Mouse (Mus musculus): ENCODE data around the gene Enox1. TPM values are rescaled to one million over a fixed set of nuclear protein-coding genes. Genes with fewer than 3 reads are reported as not detected.

Enox1 gene
- total RNA-seq, 2 experiments from 2014 or later, result 0.75 to 0.89 TPM

DNA sequence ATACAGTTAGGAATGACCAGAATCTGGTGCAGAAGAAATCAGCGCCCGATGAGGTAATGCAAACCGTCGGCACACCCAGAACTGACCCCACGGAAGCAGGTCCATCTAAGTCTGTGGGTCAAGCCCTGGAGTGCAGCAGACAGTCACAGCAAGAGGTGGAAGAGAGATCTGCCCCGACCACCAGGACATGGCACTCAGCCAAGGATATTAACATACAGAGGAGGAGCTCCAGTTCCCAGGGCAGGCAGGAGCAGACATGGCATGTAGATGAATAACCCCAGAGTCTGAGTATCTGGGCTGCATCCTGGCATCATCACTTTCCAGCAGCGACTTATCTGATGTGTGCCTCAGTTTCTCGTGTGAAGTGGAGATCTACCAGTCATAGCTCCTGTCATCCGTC is 523.3 kb downstream of the Enox1 start:
- DNase-seq, result no peak

DNA sequence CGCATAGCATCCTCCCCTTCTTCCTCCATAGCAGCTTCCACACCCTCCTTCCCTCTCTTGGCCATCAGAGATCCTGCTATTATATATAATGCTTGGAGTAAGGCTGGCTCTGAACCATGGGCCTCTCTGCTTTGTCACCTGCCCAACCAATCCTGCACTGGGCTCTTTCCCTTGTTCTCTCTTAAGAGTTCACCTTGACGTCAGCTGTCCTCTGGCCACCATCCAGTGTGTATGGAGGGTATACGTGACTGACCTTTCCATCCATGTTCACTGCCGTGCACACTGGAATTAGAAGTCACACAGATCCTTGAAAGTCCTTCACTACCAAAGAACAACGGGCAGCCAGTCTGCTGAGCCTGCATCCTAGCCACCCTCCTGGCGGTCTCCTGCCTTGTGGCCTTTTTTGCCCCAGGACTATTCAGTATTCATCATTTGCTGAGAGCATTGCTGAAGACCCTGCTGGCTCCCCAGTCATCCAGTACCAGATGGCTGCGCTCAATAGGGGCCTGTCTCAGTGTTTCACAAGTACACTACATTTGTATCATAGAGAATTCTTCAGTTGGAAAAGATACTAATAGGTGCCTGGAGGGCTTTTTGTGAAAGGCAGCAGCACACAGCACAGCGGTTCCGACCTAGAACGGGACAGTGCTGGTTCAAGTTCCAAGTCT is 526.5 kb downstream of the Enox1 start:
- DNase-seq, result no peak

DNA sequence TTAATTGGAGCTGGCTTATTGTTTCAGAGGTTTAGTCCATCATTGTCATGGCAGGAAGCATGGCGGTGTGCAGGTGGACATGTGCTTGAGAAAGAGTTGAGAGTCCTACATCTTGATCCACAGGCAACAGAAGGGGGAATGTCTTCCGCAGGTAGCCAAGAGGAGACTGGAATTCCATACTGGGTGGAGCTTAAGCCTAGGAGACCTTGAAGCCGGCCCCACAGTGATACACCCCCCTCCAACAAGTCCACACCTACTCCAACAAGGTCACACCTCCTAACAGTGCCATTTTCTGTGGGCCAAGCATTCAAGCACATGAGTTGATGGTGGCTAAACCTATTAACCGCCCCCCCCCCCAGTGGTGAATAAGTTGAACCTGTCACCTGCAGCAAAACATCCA is 533.3 kb downstream of the Enox1 start:
- no peak for DNase-seq

DNA sequence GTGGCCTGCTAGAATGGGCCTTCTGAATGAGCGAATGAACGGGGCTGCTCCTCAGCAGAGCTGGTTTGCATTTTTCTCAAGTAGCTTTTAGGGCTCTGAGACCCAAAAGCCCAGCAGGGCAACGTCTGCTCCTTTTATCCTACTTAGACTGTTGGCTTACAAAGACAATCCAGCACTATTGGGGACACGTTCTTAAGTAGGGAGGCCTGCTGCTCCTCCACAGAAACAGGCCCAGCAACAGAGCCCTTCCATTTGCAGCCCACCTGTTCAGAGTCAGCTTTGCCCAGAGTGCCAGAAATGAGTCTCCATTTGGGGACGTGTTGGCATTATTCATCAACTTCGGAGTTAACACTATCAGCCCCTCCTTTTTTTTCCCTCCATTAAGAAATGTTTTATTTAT is 548.4 kb downstream of the Enox1 start:
- no peak for DNase-seq

DNA sequence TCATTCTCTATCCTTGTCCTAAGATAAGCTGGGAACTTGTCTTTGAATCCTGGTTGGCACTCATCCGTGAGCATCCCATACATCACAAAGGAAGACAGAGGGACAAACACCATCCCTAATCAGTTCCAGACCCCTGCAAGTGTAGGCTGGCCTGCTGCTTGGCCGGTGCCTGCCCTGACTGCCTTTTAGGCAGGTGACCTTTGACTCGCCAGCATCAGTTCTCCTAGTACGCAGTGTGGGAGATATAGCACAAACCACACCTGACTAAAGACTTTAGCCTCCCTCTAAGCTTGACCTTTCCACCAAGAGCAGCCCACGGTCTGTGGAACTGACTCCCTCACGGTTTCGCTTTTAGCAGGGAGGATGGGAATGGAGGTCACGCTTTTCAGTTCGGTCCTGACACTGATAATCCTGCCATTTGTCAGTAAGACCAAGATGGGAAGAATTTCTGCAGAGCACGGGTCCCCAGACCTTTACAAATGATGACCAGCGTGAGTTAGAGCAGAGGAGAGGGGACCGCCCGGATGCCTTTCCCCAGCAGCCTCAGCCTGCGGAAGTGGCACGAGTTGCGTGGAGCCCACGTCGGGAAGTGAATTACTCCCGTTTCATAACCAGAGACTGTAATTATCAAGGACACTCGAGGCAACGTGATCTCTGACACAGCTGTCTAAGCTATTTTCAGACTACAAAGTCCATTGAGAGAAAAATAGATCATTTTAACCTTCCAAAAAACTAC is 550.1 kb downstream of the Enox1 start:
- DNase-seq, result no peak

DNA sequence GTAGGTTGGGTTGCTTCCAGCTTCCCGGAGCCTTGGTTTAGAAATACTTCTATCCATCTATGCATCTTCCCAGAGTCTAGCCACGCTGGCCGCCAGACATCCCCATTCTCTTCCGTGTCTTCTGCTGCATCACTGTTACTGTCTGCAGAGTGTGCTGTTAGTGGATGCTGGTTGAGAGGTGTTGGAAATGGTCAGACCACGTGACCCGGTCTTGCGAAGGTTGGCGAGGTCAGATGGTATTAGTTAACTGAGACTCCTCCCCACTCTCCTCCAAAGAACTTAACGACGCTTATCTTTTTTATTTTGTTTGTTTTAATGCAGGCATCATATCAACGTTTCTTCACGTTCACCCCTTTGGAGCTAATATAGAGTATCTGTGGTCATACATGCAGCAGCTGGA is 550.7 kb downstream of the Enox1 start:
- DNase-seq, result no peak

DNA sequence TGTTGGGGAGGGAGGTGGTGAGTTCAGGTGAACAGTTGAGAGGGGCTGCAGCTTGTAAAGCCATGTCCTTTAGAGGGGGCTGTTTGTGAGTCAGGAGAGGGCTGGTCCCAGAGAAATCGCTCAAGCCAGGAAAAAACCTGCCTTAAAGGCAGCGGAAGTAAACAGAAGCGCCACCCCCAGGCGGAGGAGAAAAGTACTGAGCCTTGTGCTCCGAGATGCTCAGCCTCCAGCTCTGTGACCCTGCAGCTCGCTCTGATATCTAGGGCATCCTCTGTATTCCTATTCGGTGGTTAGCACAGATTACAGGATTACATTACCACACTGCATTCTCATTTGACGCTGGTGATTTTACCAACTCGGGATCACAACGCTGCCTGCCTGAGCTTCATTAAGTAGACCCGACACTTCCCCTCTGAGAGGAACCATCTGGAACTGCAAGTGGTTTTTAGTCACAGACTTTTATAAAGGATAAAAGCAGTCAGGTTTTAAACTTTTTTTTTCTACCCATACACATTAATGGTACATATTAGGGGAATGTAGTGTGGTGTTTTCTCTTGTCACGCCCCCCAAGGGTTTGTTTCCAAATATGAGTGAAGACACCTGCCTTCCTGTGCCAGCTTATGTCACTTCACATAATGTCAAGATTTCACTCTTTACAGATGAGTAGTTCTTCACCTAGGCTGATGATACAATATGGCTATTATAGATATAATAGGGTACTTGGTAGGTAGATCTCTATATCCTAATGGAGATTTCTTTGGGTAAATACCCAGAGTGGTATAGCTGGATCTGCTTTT is 552.0 kb downstream of the Enox1 start:
- no peak for DNase-seq

DNA sequence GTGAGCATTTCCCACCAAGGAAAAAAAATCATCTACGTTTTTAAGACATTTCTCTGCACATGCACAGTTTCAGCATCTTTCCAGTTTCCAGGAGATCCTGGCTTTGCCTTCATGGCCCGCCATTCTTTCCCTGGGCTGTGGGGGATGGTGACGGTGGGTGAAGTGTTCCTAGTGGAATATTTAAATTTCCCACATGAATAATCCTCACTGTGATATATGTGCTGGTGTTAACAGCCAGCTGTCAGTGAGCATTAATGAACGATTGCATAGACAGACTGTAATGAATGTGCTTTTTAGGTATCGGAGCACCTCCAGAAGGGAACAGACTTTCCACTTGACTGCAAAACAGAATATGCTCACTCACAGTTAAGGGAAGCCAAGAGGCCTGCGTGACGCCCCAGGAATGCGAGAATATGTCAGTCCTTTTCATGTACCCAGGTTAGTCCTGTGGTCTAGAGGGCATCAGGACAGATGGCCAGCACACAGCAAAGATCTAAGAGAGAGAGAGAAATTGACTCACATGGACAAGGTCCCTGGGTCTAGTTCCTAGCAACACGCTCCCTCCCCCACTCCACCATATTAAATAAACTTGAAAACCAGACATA is 558.5 kb downstream of the Enox1 start:
- no peak for DNase-seq

DNA sequence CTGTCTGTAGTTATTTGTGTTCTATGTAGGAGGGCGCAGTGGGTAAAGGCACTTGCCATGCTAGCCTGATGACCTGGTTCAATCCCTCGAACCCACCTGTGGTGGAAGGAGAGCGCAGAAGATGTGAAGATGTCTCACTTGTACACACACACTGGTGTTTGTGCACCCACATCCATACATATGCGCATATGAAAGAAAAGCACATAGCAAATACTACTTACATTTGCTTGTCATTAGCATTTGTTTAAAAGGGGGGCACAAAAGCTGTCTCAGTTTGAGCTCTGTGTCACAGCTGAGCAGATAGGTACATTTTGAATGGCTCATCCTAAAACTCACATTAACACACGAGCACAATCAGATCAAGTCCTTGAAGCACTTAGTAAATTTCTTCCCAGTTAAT is 560.4 kb downstream of the Enox1 start:
- no peak for DNase-seq

DNA sequence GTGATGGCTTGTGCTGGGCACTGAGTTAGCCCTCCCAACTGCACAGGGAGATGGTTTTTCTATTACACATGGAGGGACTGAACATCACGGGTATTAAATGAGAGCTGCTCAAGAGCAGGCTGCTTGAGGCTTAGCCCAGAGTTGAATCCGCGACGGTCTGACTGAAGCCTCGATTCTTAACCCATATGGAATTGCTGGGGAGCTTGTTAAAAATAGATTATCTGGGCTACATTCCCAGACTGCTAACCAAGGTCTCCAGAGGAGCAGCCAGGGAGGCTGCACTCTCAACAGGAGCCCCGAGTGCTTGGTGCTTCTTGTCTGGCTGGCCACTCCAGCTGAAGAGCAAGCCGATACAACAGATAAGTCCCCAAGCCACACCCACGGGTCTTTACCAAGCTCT is 562.3 kb downstream of the Enox1 start:
- DNase-seq, result peak; percentile 25 to 37

DNA sequence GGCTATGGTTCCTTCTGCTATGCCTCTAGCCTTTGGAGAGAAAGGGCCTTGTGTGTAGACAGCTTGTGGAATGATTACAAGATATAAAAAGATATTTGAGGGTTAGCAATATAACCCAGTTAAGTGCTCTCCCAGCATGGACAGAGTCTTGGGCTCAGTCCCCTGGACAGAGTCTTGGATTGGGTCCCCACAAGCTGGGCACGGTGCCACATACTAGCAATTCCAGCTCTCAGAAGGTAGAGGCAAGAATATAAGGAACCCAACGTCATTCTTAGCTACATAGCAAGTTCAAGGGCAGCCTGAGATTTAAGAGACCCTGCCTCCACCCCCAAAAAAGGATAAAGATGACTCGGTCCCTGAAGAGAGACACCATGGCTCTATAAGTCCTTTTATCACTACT is 581.5 kb downstream of the Enox1 start:
- peak in 1 of 2 experiments; percentile 9 for DNase-seq

DNA sequence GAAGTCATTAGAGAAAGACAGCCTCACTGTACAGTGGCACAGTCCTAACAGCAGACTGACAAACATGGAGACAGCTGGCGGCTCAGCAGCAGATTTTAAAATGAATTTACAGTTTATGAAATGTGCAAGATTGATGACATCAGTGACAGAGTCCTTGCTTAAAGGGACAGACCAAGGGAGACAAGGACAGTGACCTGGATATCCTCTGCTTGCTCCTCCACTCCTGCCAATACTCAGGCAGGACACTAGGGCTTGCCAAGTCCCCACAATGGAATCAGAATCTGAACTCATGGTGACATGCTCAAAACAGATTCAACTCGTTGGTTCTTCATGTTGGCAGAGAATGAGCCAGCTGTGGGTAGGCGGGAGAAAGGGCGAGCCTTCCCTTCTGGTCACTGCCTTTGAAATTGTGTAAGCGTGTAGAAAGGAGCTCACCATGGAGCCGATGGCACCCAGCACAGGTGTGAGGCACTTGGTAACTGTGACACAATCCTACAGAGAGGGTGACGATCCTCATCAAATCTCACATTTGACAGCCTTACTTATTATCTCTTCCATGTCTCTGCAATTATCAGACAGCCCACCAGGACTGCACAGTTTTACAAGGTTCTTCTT is 582.3 kb downstream of the Enox1 start:
- no peak for DNase-seq

DNA sequence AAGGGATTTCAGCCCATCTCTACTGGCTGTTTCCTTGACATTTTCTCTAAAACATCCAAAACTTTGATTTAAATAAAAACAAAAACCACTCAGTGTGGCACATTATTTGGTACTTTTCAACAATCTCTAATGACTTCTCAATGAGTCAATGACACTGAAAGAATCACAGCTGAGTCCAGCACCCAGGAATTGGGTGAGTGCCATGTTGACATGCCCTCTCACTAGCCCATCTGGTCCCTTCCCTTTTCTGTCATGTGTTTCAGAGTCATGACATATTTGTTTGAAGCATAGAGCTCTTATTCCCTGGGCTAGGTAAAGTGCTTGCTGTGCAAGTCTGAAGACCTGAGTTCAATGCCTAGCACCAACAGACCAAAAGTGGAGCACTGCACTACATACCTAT is 582.8 kb downstream of the Enox1 start:
- DNase-seq, result no peak

DNA sequence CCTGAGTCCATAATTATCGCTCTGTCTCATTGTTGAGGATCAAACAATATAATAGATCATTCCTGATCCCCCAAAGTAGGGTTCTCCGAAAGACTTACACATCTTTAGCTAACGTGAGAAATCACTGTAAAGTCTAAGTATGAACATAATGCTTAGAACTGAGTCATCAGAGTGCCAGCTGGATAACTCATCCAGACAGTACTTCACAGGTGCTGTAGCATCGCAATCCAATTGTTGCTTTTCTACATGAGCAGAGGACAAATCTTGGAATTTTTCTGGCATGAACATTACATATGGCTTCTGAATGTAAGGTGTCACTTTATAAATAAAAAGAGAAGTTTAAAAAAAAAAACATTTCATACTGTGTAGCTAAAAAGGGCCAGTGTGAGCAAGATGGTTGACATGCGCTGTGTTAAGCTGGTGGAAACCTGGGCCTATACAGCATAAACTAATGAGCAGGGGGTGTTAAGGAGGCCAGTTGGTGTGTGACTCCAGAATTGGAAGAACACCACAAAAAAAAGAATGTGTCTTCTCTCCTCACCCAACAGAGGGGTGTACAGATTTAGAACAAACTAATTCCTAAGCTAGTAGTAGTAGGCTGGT is 588.2 kb downstream of the Enox1 start:
- no peak for DNase-seq

DNA sequence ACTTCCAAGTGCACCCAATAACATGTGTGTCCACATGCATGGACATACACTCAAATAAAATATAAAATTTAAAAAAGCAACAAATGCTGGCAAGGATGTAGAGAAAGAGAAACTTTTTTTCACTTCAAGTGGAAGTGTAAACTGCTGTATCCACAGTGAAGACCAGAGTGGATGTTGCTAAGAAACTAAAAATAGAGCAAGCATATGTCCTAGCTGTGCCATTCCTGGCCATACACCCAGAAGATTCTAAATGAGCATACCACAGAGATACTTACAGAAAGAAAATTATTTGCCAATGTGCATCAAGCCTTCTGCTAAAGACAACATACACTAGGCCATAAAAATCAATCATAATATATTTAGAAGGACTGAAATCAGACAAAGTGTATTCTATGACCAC is 592.4 kb downstream of the Enox1 start:
- no peak for DNase-seq

Other genes with a start within 250 kb of the Enox1 start
- 1 to 10 TPM; 1.2 to 1.9 TPM for gene Ccdc122, start 120.0 kb upstream of the Enox1 start, total RNA-seq (2021)
- 1 to 10 TPM; 2.4 to 3.3 TPM for gene Lacc1, start 119.9 kb upstream of the Enox1 start, total RNA-seq (2021)

Data from heart, adult 18-20 months (tissue).